Mouse (Mus musculus) limb, embryonic 14.5 days (tissue): Measurements from ENCODE around the gene Slc9a8. TPM values are rescaled to one million over a fixed set of nuclear protein-coding genes. Genes with fewer than 3 reads are reported as not detected.

Experiments
- ATAC-seq: fragments of 200-750 bp; cut with Nextera tagmentation; 2 replicates; pipeline ENCODE4 v1.8.0; 2017; ENCODE audit warnings: low read depth, moderate number of reproducible peaks, moderate TSS enrichment; ENCODE audit not compliant: low FRiP score
- DNase-seq: peaks from one replicate; pipeline ENCODE4 v3.0.0-alpha.2; 2015; ENCODE audit warnings: low spot score
- H3K27ac ChIP-seq: fragments of 300-500 bp; sonication (generic); replicated peaks from 2 replicates; pipeline ENCODE4 v1.5.1; 2014; ENCODE audit warnings: low read depth, mild to moderate bottlenecking, low read length, moderate library complexity, mixed read lengths
- H3K27me3 ChIP-seq: fragments of 300-500 bp; sonication (generic); 2 replicates; pipeline ENCODE4 v1.6.1; 2014; ENCODE audit warnings: low read length, mixed read lengths; ENCODE audit not compliant: control insufficient read depth, insufficient read depth
- H3K36me3 ChIP-seq: fragments of 300-500 bp; sonication (generic); 2 replicates; pipeline ENCODE4 v1.6.1; 2014; ENCODE audit warnings: mild to moderate bottlenecking, low read length, moderate library complexity, mixed read lengths; ENCODE audit not compliant: control insufficient read depth, insufficient read depth
- H3K4me1 ChIP-seq: fragments of 300-500 bp; sonication (generic); 2 replicates; pipeline ENCODE4 v1.6.1; 2014; ENCODE audit warnings: antibody characterized with exemption, low read length, mixed read lengths; ENCODE audit not compliant: control insufficient read depth, insufficient read depth
- H3K4me2 ChIP-seq: fragments of 300-500 bp; sonication (generic); replicated peaks from 2 replicates; pipeline ENCODE4 v1.6.1; 2014; ENCODE audit warnings: low read depth, mild to moderate bottlenecking, low read length, moderate library complexity; ENCODE audit not compliant: severe bottlenecking
- H3K4me3 ChIP-seq: fragments of 300-500 bp; sonication (generic); replicated peaks from 2 replicates; pipeline ENCODE4 v1.5.1; 2014; ENCODE audit warnings: low read length
- H3K9ac ChIP-seq: fragments of 300-500 bp; sonication (generic); 2 replicates; pipeline ENCODE4 v1.6.1; 2014; ENCODE audit warnings: mild to moderate bottlenecking, low read depth, low read length, moderate library complexity; ENCODE audit not compliant: severe bottlenecking
- H3K9me3 ChIP-seq: fragments of 300-500 bp; sonication (generic); 2 replicates; pipeline ENCODE4 v1.6.1; 2016; ENCODE audit warnings: low read length; ENCODE audit not compliant: control insufficient read depth
- POLR2A ChIP-seq: fragments of 200-500 bp; IDR thresholded peaks from 2 replicates; pipeline ENCODE4 v1.8.0; 2012; ENCODE audit warnings: inconsistent platforms, mild to moderate bottlenecking, moderate library complexity, borderline replicate concordance; ENCODE audit not compliant: insufficient read depth, insufficient read length; ENCODE audit errors: extremely low read depth
- WGBS: fragments of 180-500 bp; shearing (Covaris S2); extraction: QIAGEN DNeasy Blood & Tissue Kit; methylation state at CpG from one replicate; pipeline ENCODE4 v1.1.7; 2014; 5-methylcytosine and 5-hydroxymethylcytosine counted together
- polyA plus RNA-seq, 2 experiments: library from polyadenylated mRNA; depleted of rRNA in 1 of 2; stranded (reverse) in 1 of 2; unstranded in 1 of 2; fragments of >200 nt; fragmentation: Nextera tagmentation in 1 of 2; extraction: Ambion mirVana in 1 of 2; gene quantifications; 2 replicates each; pipeline versions ENCODE4 v1.2.1 to v1.2.3; 2012 to 2014

The Slc9a8 gene
- polyA plus RNA-seq, 2 experiments = 20.1 to 43.0 TPM

- H3K9ac ChIP-seq = no peak overlapping the region
- 95% methylated on average over 6 of the region's 6 CpGs for WGBS
- H3K4me3 ChIP-seq = no peak overlapping the region
- no peaks in the 10 kb centered on the region for H3K9me3 ChIP-seq
- peaks cover 26% of the 10 kb centered on the region for H3K36me3 ChIP-seq
- ATAC-seq (no peak), DNase-seq (no peak)
- no peaks in the 10 kb centered on the region for H3K27me3 ChIP-seq
- no peak overlapping the region for H3K4me2 ChIP-seq
- TF ChIP-seq POLR2A = no peak
- H3K4me1 ChIP-seq = peaks cover 13% of the 10 kb centered on the region
- no peak overlapping the region for H3K27ac ChIP-seq
These were observed 66.0 kb downstream of the Slc9a8 start for GRCm38 (mm10) chr2:167487551-167487950.

DNA sequence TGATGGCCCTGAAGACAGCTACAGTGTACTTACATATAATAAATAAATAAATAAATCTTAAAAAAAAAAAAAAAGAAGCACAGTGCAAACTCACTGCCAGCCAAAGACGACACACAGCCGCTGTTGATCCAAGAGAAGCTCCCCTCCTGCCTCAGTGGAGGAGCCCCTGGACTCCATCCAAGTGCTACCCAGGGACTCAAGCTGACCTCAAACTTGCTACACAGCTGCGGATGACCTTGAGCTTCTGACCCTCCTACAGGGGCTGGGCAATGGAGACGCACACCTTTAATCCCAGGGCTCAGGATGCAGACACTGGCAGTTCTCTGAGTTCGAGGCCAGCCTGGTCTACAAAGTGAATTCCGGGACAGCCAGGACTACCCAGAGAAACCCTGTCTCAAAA is 66.5 kb downstream of the Slc9a8 start:
- Histone ChIP-seq H3K27me3 (no peaks in the 10 kb centered on the region), H3K36me3 (peaks cover 22% of the 10 kb centered on the region), H3K4me3 (no peak overlapping the region), H3K4me1 (peaks cover 13% of the 10 kb centered on the region), H3K4me2 (no peak overlapping the region), H3K9ac (no peak overlapping the region), H3K9me3 (no peaks in the 10 kb centered on the region), H3K27ac (no peak overlapping the region)
- WGBS = 88% methylated on average over 6 of the region's 6 CpGs
- no peak for ATAC-seq
- TF ChIP-seq POLR2A = no peak
- DNase-seq = no peak

- WGBS = 66% methylated on average over 4 of the region's 4 CpGs
- Histone ChIP-seq H3K36me3 (peaks cover 4% of the 10 kb centered on the region; the same call in 1 of the 2 replicates), H3K4me3 (peak overlapping the region; percentile 100; the same call in 1 of the 2 replicates), H3K9me3 (no peaks in the 10 kb centered on the region), H3K27me3 (no peaks in the 10 kb centered on the region), H3K4me1 (peaks cover 13% of the 10 kb centered on the region), H3K9ac (no peak overlapping the region), H3K27ac (no peak overlapping the region), H3K4me2 (peak overlapping the region; percentile 91; the same call in 1 of the 2 replicates)
- no peak for TF ChIP-seq POLR2A
- ATAC-seq = no peak
- no peak for DNase-seq
These were observed 69.5 kb downstream of the Slc9a8 start for GRCm38 (mm10) chr2:167490813-167491525.

DNA sequence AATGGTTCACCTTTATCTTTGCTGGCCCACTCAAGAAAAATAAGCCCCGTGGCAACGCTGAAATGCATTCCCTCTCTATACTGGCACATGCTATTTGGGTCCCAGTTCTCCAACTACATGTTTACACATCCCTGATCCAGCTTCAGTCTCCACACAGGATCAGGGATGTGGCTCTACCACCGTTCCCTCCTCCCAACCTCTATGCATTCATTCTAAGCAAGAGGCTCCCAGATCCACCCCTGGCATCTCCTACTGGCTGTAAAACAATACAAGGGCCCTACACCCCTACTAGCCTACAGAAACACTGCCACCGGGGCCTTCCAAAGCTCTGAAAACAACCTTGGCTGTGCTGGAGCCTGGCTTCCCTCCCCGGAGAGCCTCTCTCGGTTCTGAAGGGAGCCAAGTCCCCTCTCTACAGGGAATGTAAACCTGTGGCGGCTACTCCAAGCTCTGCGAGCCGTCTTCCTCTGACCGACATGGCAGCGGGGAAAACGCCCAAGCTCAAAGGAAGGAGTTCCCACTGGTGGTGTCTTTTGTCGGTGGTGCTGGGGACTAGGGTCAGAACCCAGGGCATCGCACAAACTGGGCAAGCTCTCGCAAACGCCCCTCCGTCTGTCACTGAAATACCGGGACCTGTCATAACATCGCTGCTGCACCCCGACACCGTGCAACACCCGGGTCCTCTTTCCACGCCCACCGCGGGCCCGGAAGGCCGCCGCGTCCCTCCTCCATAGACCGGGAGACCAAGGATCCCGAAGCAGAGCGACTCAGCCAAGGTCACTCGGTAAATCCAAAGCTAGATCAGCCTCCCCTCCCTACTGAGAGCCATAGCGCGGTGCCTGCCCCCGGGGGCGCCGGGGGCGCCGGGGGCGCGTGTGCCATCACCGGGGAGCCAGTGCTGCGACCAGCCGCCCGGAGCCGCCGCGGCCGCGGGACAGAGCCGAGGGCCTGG is 70.5 kb downstream of the Slc9a8 start, which contains the start of gene Rnf114:
Gene Rnf114 (plus strand): TSS at position 889 of the 952 bp plus-strand sequence.
- Histone ChIP-seq H3K9me3 (no peaks in the 10 kb centered on the region), H3K4me3 (peak within 1 kb of the TSS; percentile 100), H3K27me3 (no peaks in the 10 kb centered on the region), H3K4me1 (peaks cover 13% of the 10 kb centered on the region), H3K27ac (peak within 1 kb of the TSS; percentile 95), H3K9ac (peak within 1 kb of the TSS; percentile 88), H3K4me2 (peak within 1 kb of the TSS; percentile 91), H3K36me3 (peaks cover 4% of the 10 kb centered on the region; the same call in 1 of the 2 replicates)
- TF ChIP-seq POLR2A = no peak
- WGBS = 4% methylated on average over 35 of the region's 52 CpGs
- peak; percentile 20 for ATAC-seq
- no peak for DNase-seq
